Mouse (Mus musculus) thymus, adult 2 months (tissue): Measurements from ENCODE around the gene Cmah.

Source experiments
- CTCF ChIP-seq: fragments of 200-500 bp; IDR thresholded peaks from 2 replicates; pipeline ENCODE4 v1.5.1; 2012; ENCODE audit warnings: mild to moderate bottlenecking, control low read depth, low read length, moderate library complexity, borderline replicate concordance; ENCODE audit not compliant: control insufficient read depth, poor library complexity, insufficient read depth; ENCODE audit errors: extremely low read depth
- POLR2A ChIP-seq: fragments of 200-500 bp; IDR thresholded peaks from 2 replicates; pipeline ENCODE4 v1.6.1; 2012; ENCODE audit warnings: mild to moderate bottlenecking, low read length, control low read depth, moderate library complexity; ENCODE audit not compliant: control insufficient read depth, poor library complexity, insufficient read depth; ENCODE audit errors: extremely low read depth

DNA sequence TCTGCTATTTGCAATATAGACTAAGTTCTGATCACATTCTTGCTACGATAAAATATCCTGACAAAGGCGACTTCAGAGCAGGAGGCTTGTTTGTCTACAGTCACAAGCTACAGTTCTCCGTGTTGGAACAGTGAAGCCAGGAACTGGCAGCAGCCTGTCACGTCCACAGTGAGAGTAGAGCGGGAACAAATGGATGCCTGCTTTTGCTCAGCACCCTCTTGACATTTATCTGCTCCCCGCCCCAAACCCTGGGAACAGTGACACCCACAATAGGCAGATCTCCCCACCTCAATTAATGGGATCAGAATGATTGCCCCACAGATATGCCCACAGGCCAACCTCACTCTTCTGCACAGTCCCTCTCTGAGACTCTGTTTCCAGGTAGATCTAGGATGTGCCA, 153.6 kb downstream of the Cmah start:
- TF ChIP-seq CTCF (no peak), POLR2A (no peak)
